Mouse (Mus musculus): Measurements from ENCODE around the gene Hamp2. TPM values are rescaled to one million over a fixed set of nuclear protein-coding genes. Genes with fewer than 3 reads are reported as not detected.
"Not testable (repeated sequence)": the region's sequence is repeated elsewhere in the genome, so short reads cannot be mapped to it uniquely, and the experiment has no call there.

Gene Hamp2
- not detected in 2 replicates for polyA plus RNA-seq (2012; rRNA removed)

DNA sequence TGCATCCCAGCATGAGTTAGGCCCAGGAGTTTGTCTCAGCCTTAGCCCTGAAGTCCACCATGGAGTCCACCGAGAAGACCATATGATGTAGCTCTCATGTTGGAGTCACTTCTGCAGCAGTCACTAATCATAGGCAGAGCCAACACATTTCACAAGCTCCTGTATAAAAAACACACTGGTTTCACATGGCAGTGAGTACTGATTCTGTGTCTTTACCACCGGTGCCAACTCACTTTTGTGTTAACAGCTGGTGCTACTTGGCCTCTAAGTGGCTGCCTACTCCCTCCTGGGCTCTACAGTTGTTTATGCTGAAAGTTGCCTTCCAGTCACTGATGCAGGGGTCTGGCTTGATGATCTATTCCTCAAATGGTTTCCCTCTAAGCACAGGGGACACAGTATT is at the start of gene Hamp2:
Gene Hamp2 (minus strand): TSS at position 101 of the 400 bp plus-strand sequence.
- not testable (repeated sequence) for DNase-seq (ENCODE audit: low spot score)

DNA sequence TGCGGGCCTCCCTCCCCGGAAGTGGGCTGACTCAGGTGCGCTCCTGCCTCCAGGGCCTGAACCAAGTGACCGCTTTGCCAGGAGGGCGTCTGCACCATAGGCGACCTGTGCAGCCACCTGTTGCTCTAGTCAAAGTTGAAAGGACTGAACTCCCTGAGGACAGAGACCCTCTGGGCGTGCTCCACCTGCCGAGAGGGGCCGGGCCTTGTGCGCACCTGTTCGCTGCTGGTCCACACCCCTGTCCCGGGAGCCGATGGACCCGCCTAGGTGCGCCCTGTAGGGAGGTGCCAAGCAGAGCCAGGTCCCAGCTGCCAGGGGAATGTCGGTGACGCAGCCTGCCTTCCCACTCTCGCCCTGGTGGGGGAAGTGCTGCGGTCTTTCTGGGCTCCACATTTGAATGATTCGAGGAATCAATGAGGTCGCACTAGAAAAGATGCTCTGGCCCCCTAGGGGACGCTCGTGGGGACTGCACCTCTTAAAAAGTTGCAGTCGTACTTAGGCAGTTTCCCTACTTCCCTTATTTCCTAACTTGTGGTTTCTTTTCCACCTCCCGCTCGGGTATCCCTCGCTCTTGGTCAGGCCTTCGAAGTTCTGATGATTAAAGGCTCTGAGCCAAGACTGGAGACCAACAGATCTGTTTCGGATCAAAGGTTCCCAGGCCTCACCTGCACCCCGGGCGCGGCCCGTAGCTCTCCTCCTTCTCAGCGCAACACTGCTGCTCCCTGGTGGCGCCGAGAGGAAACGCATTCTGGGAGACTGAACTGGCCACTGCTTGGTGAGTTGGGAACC is 49.2 kb upstream of the Hamp2 start, which contains the start of gene Fam187b:
Gene Fam187b (plus strand): TSS at position 290 of the 789 bp plus-strand sequence.
- DNase-seq (ENCODE audit: low spot score) = peak; percentile 83

DNA sequence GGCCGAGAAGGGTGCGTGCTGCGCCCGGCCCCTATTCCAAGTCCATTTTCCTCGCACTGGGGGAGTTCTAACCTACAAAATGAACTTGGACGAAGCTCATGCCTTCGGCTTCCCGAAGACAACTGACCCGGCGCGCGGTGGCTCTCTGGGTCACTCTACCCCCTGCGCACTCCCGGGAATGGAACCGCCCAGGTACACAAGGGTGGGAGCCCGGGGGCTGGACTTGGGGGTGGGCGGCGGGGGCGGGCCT is 48.7 kb upstream of the Hamp2 start, which contains the start of gene Lsr:
Gene Lsr (minus strand): TSS at position 214 of the 250 bp plus-strand sequence.
- DNase-seq (ENCODE audit: low spot score) = no peak

DNA sequence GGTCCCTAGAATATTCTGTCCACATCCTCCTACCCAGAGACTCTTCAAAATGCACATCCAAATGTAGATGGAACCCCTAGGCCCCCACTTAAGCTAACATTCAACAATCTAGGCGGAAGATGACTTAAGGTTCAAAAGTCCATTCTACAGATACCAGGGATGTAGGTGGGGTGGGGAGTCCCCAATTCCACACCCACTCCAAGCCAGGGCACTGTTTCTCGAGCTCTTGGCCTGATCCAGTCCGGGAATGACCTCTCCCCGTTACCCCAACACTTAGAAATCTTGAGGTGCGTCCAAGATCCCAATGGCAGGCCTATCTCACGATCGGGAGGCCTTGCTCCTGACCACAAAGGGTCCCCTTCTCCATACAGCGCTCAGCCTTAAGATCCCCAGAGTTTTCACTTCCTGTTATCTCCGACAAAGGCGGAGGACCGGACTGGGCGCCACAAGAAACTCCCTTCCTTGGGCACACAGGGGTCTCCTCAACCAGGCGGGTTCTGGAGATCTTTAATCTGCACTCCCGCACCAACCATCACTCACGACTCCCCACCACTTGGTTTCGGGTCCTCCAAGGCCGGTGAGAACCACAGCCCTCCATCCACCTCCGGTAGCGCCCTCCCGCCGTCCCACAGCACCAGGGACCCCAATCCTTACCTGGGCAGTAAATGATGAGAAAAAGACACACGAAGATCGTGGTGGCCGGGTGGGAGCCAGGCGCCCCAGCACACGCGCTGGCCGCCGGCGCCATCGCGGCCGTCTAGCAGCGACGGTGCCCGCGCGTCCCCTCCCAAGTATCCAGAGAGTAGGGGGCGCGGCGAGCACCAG is 48.2 kb upstream of the Hamp2 start:
- no peak for DNase-seq (ENCODE audit: low spot score)

DNA sequence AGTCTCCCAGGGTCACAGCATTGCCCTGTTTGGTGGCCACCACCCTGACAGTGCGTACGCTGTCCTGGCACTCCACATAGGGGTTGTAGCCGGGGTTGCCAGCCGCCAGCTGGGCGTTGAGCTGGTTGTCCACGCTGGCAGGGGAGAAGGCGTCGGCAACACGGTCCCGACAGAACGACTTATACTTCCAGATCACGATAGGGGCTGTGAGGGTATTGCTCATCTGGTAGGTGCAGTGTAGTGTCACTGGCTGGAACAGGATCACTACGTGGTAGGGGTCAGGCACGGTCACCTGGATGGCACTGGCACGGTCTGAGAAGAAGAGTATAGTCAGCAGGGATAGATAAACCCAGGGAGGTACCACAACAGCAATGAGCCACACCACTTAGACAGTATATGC is 47.4 kb upstream of the Hamp2 start:
- DNase-seq (ENCODE audit: low spot score) = no peak

DNA sequence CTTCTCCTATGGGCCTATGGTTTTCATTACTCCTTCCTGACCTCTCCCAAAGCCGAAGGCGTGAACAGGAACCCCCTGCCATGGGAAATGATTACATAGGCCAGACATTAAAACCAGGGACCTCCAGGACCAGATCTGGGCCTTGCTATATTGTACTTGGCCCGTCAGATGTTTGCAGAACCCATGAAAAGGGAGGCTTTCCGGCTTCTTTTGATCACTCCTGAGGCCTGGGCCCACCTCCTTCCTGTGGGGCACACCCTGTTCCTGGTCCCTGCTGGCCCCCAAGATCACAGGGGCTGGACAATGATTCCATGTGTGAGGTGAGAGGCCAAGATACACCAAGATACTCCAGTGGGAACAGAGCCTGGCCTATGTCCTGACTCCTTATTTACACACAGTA is 44.7 kb upstream of the Hamp2 start:
- DNase-seq (ENCODE audit: low spot score) = no peak

DNA sequence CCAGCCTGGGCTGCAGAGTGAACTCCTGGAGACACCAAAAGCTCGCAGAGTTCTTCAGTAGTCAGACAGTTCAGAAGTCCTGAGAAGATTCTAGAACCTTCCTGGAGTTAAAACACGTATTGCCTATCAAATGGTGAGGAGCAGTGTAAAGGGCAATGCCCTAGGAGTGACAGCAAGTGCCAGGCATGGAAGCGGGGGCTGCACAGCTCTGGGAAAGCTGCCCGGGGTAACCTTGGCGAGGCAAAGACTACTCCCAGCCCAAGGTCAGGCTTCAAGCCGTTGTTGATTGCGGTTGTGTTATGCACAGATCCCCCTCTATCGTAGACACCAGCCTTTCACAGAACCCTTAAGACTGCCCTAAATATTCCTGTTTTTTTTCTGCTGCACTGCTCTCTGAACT is 44.1 kb upstream of the Hamp2 start:
- no peak for DNase-seq (ENCODE audit: low spot score)

DNA sequence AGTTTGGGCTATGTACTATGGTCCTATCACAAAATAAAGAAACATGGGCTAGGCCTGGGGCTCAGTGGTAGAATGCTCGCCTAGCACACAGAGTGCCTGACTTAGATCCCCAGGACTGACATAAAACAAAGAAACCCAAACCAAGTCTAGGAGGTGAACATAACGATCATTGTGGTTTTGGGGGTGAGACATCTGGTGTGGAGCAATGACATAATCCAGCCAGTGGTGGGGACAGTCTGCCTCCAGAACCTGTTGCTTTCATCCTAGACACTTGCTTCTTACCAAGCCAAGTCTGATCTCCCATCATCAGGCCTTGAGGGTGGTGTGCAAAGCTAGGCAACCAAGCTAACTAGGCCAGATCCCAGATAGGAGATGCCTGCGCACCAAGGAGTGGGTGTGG is 42.2 kb upstream of the Hamp2 start:
- DNase-seq (ENCODE audit: low spot score) = no peak

DNA sequence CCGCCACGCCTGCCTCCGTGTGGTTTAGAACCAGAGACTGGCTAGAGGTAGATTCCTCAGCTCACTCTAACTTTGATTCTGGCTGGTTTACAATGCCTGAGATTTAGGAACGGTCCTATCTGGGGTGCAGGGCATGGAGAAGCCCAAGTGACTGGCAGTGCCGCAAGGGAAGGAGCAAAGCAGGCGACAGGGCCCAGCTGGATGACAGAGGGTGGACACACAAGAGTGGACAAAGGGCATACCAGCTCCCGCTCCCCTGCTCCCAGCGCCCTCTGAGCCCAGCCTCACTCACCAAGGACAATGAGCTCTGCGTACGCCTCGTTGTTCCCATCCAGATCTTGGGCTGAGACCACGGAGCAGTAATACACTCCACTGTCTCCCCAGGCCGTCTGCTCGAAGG is 41.2 kb upstream of the Hamp2 start:
- no peak for DNase-seq (ENCODE audit: low spot score)

DNA sequence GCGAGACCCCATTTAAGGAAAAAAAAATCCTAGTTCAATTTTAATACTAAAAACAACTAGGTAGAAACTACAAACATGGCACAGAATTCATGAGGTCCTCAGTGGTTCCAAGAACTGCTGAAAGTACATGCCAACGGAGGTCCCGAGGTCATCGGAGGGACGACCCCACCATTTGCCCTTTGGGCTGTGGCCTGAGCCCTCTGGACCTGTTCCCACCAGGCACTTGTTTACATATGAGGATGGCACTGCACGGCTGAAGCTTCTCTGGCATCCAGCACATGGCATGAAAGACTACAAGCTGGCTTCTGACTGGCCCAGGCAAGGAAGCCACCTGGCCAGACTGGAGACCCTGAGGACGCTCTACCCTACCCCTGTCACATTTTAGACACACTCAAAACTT is 39.9 kb upstream of the Hamp2 start:
- no peak for DNase-seq (ENCODE audit: low spot score)

DNA sequence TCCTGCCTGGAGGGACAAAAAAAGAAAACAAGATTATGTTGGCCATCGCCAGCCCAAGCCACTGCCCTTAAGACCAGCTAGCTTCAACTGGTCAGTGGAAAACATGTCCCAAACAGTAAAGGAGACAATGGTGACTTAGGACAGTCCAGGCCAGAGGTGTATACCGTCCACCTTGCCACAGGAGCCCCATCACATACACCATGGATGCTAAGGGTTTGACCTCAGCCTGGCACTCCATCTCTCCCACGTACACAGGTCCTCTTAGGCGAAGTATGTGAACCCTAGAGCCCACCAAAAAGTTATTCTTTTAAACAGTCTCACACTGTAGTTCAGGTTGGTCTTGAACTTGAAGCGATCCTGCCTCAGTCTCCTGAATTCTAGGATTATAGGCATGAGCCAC is 38.4 kb upstream of the Hamp2 start:
- no peak for DNase-seq (ENCODE audit: low spot score)

DNA sequence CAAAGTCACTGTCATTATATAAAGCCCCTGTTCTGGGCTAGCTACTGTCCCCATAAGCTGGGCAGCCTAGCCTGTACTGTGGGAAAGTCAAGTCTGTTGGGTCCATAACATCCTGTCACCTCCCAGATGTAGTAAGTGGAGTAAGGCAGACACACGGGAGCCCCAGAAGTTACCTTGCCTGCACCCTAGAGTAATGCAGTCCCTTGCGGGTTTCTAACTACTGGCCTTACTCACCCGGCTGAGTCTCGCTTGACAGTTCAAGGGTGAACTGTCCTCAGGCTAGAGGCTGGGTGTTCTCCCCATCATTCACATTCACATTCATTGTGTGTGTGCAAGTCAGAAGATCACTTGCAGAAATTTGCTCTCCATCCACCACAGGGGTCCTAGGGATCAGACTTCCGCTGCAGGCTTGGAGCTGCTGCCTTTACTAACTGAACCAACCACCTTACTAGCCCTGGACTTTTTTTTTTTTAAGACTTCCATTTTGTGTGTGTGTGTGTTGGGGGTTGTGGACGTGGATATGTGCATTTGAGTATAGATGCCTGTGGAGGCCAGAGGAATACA is 35.4 kb upstream of the Hamp2 start:
- DNase-seq (ENCODE audit: low spot score) = no peak

DNA sequence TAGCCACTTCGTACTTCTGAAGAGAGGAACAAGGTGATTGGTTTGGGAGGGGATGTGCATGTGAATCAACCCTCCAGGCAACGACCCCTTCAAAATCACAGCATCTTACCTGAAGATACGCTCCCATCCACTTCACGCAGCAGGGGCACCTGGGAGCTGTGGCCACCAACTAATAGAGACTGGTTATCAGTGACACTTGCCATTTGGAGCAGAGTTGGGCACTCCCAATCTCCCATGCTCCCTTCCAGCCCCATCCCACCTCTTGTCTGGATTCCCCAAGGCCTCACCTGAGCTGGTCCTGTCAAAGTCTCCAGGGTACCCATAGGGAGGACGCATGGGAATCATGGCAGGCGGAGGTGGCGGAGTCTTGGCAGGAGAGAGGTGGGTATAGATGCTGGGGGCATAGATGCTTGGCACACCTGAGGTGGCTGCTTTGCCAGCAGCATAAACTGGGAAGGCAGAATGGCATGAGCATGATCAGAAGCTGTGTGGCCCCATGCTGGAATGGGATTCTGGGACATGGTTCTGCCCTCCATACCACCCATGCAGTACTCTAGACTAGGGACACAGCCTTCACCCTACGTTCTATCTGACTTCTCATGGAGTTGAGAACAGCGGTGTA is 34.5 kb upstream of the Hamp2 start:
- DNase-seq (ENCODE audit: low spot score) = no peak

DNA sequence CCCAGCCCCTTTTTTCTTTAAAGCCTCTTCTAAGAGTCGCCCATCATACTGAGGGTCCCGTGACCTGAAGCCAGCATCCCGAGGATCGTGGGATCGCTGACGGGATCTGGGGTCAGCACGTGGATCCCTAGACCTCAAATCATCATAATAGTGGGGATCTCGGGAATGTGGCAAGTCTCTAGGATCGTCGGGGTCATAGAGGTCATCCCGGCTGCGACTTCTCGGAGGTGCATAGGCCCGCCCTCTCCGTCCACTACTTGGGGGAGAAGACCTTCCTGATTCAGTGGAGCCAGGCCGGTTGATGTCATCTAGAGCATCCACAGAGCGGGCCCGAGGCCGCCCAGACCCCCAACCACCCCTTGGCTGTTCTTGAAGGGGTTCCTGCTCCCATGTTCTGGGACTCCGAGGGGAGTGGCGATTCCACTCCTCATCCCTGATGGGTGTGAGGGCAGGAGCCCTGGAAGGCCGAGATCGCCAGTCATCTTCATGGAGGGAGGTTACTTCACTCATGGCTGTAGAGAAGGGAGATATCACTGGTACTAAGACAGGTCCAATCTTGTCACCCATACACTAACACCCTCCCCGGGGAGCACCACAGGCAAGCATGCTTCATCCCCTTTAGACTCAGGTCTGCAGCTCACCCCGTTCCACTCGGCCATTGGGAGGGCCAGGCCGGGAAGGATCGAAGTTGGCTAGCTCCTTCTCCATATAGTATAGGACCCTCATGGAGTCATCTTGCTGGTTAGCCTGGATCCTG is 33.8 kb upstream of the Hamp2 start:
- DNase-seq (ENCODE audit: low spot score) = no peak

DNA sequence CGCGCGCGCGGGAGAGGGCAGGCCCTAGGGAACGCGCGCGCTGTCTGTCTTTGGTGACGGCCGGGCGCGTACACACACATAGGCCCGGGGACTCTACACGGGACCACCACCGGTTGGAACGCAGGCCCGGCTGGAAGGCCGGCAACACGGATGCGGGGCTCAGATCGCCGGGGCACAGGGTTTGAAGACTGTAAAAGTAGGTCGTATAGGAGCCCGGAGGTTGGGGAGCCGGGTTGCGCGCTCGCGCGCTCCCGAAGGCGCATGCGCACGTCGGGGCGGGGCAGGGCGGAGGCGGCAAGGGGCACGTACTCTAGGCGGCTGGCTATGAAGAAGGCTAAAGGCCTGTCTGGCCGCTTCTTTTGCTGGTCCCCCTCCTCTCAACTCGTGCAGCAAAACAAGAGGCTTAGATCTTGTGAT is 32.9 kb upstream of the Hamp2 start:
- peak; percentile 96 for DNase-seq (ENCODE audit: low spot score)

DNA sequence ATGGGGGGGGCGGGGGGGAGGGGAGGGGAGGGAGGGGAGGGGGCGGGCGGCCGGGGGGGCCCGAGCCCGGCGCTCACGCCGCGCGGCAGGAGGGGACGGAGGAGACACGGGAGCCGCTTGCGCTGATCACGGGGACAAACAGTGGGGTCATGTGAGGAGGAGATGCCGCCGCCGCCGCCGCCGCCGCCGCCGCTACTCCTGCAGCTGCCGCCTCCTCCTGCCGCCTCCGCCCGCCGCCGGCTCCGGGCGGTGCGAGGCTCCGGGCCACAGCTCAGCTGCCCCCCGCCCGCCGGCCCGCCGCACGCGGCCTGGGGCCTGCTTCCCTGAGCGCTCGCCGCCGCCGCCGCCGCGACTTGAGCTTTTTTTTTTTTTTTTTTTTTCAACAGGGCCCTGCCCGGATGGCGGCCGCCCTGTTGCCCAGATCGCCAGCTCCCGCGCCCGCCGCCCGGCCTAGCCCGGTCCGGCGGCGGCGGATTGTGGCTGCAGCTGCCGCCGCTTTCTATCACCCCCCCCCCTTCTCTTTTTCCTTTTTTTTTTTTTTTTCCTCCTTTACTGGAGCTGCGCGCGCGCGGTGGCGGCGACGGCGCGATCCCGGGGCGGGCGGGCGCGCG is 32.4 kb upstream of the Hamp2 start, which contains the start of gene Usf2:
Gene Usf2 (minus strand): TSS at position 48 of the 611 bp plus-strand sequence.
- peak; percentile 66 for DNase-seq (ENCODE audit: low spot score)

DNA sequence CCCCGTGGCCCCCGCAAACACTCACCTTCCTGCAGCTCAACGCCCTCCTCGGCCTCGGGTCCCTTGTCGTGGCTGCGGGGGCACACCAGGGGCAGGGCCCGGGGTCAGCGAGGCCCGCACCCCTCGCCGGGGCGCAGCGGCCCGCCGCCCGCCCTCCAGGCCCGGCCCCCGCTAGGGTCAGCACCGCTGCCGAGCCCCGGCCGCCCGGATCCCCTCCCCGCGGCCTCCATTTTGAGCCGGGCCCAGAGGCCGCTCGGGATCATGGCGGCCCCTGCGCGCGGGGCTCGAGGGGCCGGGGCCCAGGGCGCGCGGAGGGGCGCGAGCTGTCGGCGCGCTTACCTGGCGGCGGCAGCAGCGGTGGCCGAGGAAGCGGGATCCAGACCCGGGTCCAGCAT is 31.9 kb upstream of the Hamp2 start:
- no peak for DNase-seq (ENCODE audit: low spot score)

DNA sequence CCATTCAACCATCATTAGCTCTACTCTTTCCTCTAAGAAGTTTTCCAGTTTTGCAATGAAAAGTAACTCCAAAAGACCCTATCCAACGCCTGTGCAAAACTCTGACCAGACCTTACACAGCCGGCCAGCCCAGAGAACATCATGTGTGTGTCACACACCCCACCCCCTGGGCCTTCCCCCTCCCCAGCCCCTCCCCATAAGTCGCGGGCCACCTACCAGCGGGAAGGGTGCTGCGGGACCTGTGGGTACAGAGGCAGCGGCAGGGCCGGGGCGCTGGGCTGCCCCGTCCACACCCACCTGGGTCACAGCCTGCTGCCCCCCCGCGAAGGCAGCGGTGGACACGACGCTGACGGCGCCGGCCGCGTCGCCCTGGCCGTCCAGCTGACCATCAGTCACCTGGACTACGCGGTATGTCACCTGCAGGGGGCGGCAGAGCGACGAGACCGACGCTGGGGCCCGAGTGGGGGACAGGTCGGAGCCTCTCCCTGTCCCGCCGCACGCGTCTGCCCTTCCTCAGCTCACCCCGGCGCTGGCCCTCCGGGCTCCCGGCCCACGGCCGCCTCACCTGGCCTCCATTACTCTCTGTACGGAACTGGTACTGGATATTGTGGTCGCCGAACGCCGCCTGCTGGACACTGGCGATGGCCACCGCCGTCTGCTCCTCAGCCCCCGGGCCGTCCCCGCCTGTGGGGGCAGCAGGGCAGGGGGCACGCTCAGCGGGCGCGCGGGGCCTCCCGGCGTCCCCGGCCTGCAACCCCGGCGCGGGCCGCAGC is 31.3 kb upstream of the Hamp2 start:
- DNase-seq (ENCODE audit: low spot score) = peak; percentile 92

DNA sequence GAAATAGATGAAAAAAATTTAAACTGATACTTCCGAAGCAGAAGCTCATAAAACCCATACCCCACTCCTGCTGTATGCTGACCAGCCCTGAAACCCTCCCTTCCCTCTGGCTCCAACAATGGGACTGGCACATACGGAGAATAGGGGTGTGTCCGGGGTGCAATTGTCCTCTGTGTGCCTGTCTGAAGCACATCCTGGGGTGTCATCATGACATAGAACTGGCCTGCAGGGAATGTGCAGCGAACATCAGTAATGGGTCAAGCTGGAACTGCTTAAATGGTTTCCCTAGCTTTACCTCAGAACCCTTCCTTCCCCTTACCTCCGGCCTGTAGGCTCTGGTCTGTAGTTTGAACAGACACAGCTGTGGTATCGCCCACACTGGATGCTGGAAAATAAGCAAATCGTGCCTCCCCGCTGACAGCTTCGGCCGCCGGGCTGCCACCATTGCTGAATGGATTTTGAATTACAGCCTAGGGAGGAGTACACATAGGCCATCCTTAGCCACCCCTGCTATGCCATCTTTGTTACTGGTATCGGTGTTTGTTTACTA is 30.6 kb upstream of the Hamp2 start:
- no peak for DNase-seq (ENCODE audit: low spot score)

DNA sequence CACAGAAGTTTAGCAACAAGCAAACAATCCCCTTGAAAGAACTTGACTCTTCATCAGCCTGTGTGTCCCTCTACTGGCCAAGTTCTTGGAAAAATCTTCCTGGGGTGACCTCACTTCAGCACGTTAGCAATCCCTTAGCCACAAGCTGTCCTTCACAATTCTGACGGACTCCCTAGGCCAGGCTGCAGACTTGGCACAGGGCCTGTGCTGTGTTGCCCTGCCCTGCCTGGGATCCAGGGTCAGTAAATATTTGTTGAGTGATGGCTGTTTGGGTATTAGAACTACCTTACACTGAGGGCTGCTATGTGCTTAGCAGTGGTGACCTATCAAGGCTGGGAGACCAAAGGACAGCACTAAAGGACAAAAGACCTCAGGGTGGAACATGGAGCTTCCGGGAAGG is 29.6 kb upstream of the Hamp2 start:
- DNase-seq (ENCODE audit: low spot score) = no peak
